Mouse (Mus musculus) forebrain, embryonic 16.5 days (tissue): ENCODE measurements at regions not wholly inside any gene's neighbourhood (a gene's known extent, or its start where the extent isn't known, plus 50 kb on each side); places are given as distances from the start of the nearest gene placed in this dataset.
A peak's percentile ranks its signal among the peaks of the same experiment; 100 is the strongest.

ENCODE experiments used
- ATAC-seq: fragments of 200-750 bp; cut with Nextera tagmentation; 2 replicates; pipeline ENCODE4 v1.8.0; 2017; ENCODE audit warnings: mild to moderate bottlenecking, moderate library complexity
- H3K27ac ChIP-seq: fragments of 300-500 bp; sonication (generic); 2 replicates; pipeline ENCODE4 v1.5.1; 2014; ENCODE audit warnings: low read length, control low read depth
- H3K27me3 ChIP-seq: fragments of 300-500 bp; sonication (generic); replicated peaks from 2 replicates; pipeline ENCODE4 v1.6.1; 2014; ENCODE audit warnings: low read length; ENCODE audit not compliant: control insufficient read depth, insufficient read depth
- H3K36me3 ChIP-seq: fragments of 300-500 bp; sonication (generic); 2 replicates; pipeline ENCODE4 v1.6.1; 2014; ENCODE audit not compliant: control insufficient read depth, insufficient read depth
- H3K4me1 ChIP-seq: fragments of 300-500 bp; sonication (generic); replicated peaks from 2 replicates; pipeline ENCODE4 v1.6.1; 2014; ENCODE audit warnings: low read length; ENCODE audit not compliant: control insufficient read depth, insufficient read depth
- H3K4me2 ChIP-seq: fragments of 300-500 bp; sonication (generic); 2 replicates; pipeline ENCODE4 v1.6.1; 2014; ENCODE audit warnings: mild to moderate bottlenecking, low read length, control low read depth
- H3K4me3 ChIP-seq: fragments of 300-500 bp; sonication (generic); replicated peaks from 2 replicates; pipeline ENCODE4 v1.5.1; 2014; ENCODE audit warnings: mild to moderate bottlenecking, low read length, control low read depth
- H3K9ac ChIP-seq: fragments of 300-500 bp; sonication (generic); replicated peaks from 2 replicates; pipeline ENCODE4 v1.6.1; 2014; ENCODE audit warnings: low read depth, low read length, control low read depth
- H3K9me3 ChIP-seq: fragments of 300-500 bp; sonication (generic); 2 replicates; pipeline ENCODE4 v1.6.1; 2016; ENCODE audit warnings: low read length; ENCODE audit not compliant: control insufficient read depth
- WGBS: fragments of 180-500 bp; shearing (Covaris S2); extraction: QIAGEN DNeasy Blood & Tissue Kit; methylation state at CpG from one replicate; pipeline ENCODE4 v1.1.7; 2014; 5-methylcytosine and 5-hydroxymethylcytosine counted together

GRCm38 (mm10) chr4:125358356-125358755, 132.1 kb upstream of the Grik3 start:
- no peak overlapping the region for H3K4me2 ChIP-seq
- ATAC-seq = no peak
- no peaks in the 10 kb centered on the region for H3K36me3 ChIP-seq
- H3K27me3 ChIP-seq = 0 out of 2 replicates have a peak, but pooled peaks cover 3% of the 10 kb centered on the region
- no peaks in the 10 kb centered on the region for H3K9me3 ChIP-seq
- 92% methylated on average over 2 of the region's 2 CpGs for WGBS
- H3K27ac ChIP-seq = no peak overlapping the region
- no peak overlapping the region for H3K9ac ChIP-seq
- H3K4me3 ChIP-seq = no peak overlapping the region
- H3K4me1 ChIP-seq = peaks cover 26% of the 10 kb centered on the region

- H3K36me3 ChIP-seq = no peaks in the 10 kb centered on the region
- ATAC-seq = peak; percentile 82
- H3K9me3 ChIP-seq = no peaks in the 10 kb centered on the region
- H3K4me3 ChIP-seq = no peak overlapping the region
- no peak overlapping the region for H3K4me2 ChIP-seq
- peaks cover 25% of the 10 kb centered on the region for H3K4me1 ChIP-seq
- H3K9ac ChIP-seq = peak overlapping the region; percentile 1; the same call in 1 of the 2 replicates
- peak overlapping the region; percentile 71 for H3K27ac ChIP-seq
- 31% methylated on average over 8 of the region's 8 CpGs for WGBS
- H3K27me3 ChIP-seq = 0 out of 2 replicates have a peak, but pooled peaks cover 3% of the 10 kb centered on the region
Observed at GRCm38 (mm10) chr4:125356441-125356840, 134.1 kb upstream of the Grik3 start.

DNA sequence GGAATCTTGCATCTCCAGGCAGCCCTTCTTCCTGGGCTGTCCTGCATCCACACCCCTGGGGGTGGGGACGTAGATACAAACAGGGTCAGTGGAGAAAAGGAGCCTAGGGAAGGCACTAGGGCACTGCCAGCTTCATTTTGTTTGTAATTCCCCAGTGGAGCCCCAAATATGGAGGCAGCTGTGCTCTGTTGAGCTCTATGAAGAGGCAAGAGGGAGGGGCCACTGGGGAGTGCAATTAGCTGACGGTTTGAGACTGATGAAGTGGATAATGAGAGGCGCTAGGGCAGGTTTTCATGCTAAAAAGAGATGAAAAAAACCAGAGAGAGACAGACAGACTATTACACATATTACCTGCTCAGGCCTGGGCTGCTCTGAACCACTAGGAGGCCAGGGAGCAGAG, 135.8 kb upstream of the Grik3 start:
- Histone ChIP-seq H3K4me2 (no peak overlapping the region), H3K36me3 (no peaks in the 10 kb centered on the region), H3K27ac (0 out of 2 replicates have a peak overlapping the region, but pooled peaks have one; percentile 28), H3K9me3 (no peaks in the 10 kb centered on the region), H3K27me3 (no peaks in the 10 kb centered on the region), H3K9ac (no peak overlapping the region), H3K4me3 (no peak overlapping the region), H3K4me1 (peaks cover 23% of the 10 kb centered on the region)
- peak; percentile 63; the same call in 1 of the 2 replicates for ATAC-seq
- WGBS = 20% methylated on average over 3 of the region's 3 CpGs

GRCm38 (mm10) chr4:125350056-125350455, 140.4 kb upstream of the Grik3 start:
- H3K9me3 ChIP-seq = no peaks in the 10 kb centered on the region
- H3K27me3 ChIP-seq = no peaks in the 10 kb centered on the region
- ATAC-seq = no peak
- H3K4me3 ChIP-seq = no peak overlapping the region
- no peak overlapping the region for H3K4me2 ChIP-seq
- peaks cover 6% of the 10 kb centered on the region for H3K4me1 ChIP-seq
- no peaks in the 10 kb centered on the region for H3K36me3 ChIP-seq
- no peak overlapping the region for H3K9ac ChIP-seq
- H3K27ac ChIP-seq = no peak overlapping the region
- 72% methylated on average over 1 of the region's 1 CpGs for WGBS

DNA sequence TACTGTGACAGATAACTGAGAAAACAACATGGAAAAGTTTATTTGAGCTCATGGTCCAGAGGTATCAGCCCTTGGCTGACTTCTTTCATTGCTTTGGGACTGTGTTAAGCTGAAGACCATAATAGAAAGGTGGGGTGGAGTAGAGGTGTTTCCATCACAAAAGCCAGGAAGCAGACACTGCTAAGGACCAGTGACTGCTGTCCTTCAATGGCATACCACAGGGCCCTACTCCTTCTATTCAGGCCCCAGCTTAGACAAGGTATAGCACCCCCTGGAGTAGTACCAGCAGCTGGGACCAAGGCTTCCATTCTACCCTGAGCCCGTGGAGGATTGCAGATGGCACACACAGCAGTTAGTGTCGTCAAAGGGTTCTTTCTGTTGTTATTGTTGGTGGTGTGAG, 151.4 kb upstream of the Grik3 start:
- no peaks in the 10 kb centered on the region for H3K4me1 ChIP-seq
- no peak for ATAC-seq

DNA sequence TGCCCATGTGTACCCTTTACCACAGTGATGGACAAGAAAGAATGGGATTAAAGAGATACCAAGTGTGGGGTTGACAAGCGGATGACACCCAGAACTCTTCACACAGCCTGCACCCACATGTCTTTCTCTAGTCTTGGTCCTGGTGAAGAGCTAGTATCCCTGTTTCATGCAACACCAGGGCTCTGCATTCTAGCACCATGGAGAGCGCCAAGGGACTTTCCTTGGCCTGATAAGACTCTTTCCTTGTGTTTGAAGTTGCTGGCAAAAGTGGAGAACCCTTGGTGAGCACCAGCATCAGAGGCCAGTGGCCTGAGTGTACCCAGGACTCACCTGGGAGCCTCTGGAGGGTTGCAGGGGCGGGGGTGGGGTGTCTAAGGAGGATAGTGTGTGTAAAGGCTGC, 161.7 kb upstream of the Grik3 start:
- no peak for ATAC-seq
- H3K9me3 ChIP-seq = no peaks in the 10 kb centered on the region
- H3K36me3 ChIP-seq = no peaks in the 10 kb centered on the region
- no peak overlapping the region for H3K27ac ChIP-seq
- 31% methylated on average over 3 of the region's 3 CpGs for WGBS
- no peak overlapping the region for H3K4me3 ChIP-seq
- no peak overlapping the region for H3K9ac ChIP-seq
- H3K4me2 ChIP-seq = no peak overlapping the region
- 0 out of 2 replicates have a peak, but pooled peaks cover 2% of the 10 kb centered on the region for H3K27me3 ChIP-seq
- H3K4me1 ChIP-seq = no peaks in the 10 kb centered on the region

More for the DNA sequence above, 151.4 kb upstream of the Grik3 start:
- no peaks in the 10 kb centered on the region for H3K27me3 ChIP-seq
- no peaks in the 10 kb centered on the region for H3K9me3 ChIP-seq
- H3K27ac ChIP-seq = no peak overlapping the region
- no peak overlapping the region for H3K4me3 ChIP-seq
- H3K9ac ChIP-seq = no peak overlapping the region
- H3K36me3 ChIP-seq = no peaks in the 10 kb centered on the region
- WGBS = 62% methylated on average over 2 of the region's 2 CpGs
- no peak overlapping the region for H3K4me2 ChIP-seq

DNA sequence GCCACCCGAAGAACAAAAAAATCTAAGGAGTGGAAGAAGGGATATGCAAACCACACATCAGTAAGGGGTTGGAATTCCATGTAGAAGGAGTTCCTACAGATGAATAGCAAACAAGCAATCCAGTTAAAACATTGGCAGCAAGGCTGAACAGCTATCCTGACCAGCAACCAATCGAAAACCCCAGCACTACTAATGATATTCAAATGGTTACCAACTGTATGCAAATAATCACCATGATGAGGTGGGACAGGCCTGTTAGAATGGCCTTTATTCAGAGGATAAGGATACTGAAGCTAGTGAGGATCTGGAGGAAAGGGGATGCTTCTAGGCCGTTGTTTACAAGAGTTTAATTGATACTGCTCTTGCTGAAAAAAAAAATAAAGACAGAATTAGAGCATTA, 166.0 kb upstream of the Grik3 start:
- Histone ChIP-seq H3K4me1 (peaks cover 3% of the 10 kb centered on the region; the same call in 1 of the 2 replicates), H3K9me3 (no peaks in the 10 kb centered on the region), H3K27me3 (0 out of 2 replicates have a peak, but pooled peaks cover 2% of the 10 kb centered on the region), H3K36me3 (no peaks in the 10 kb centered on the region), H3K9ac (no peak overlapping the region), H3K4me2 (no peak overlapping the region), H3K27ac (no peak overlapping the region), H3K4me3 (no peak overlapping the region)
- ATAC-seq = peak; percentile 69; the same call in 1 of the 2 replicates
- WGBS = 49% methylated on average over 3 of the region's 3 CpGs

DNA sequence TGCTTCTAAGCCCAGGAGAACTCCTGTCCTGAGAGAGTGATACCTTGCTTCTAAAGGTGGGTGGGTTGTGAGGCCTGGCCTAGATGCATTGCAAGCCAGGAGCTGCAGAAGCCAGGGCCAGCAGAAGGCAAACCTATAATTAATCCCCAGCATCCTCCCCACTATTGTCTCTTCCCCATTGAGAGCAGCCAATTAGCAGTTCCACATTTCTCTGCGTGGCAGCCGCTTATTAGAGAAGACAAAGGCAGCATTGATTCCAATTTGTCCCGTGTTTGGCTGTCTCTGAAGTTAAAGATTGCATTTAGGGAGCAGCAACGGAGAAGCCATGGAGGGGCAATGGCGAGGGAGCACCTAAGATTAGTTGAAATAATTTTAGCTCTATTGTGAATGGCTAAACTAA, 171.2 kb upstream of the Grik3 start:
- peak overlapping the region; percentile 56 for H3K27ac ChIP-seq
- no peaks in the 10 kb centered on the region for H3K9me3 ChIP-seq
- H3K36me3 ChIP-seq = no peaks in the 10 kb centered on the region
- H3K27me3 ChIP-seq = no peaks in the 10 kb centered on the region
- H3K4me1 ChIP-seq = peaks cover 38% of the 10 kb centered on the region
- ATAC-seq = peak; percentile 71
- no peak overlapping the region for H3K4me3 ChIP-seq
- WGBS = 6% methylated on average over 5 of the region's 5 CpGs
- no peak overlapping the region for H3K9ac ChIP-seq
- H3K4me2 ChIP-seq = no peak overlapping the region

DNA sequence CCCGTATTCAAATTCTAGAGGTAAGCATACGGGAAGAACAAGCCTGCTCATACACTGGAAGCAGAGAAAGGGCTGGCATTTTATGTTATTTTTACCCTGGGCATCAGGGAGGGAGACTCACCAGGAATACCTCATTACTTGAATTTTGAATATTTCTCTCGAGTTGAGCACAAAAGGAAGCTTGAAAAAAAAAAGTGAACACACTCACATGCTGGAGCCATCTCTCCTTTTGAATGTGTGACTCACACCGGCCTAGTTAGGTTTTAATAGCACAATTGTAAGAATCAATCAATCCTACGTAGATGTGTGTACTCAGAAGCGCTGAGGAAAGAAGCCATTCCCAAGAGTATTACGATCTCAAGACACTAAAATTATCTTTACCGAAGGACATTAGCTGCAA, 172.2 kb upstream of the Grik3 start:
- H3K36me3 ChIP-seq = no peaks in the 10 kb centered on the region
- no peaks in the 10 kb centered on the region for H3K9me3 ChIP-seq
- no peak overlapping the region for H3K9ac ChIP-seq
- whole genome bisulfite sequencing = 44% methylated on average over 8 of the region's 8 CpGs
- no peak overlapping the region for H3K4me3 ChIP-seq
- no peaks in the 10 kb centered on the region for H3K27me3 ChIP-seq
- ATAC-seq = no peak
- no peak overlapping the region; the same call in 1 of the 2 replicates for H3K27ac ChIP-seq
- H3K4me1 ChIP-seq = peaks cover 45% of the 10 kb centered on the region
- H3K4me2 ChIP-seq = no peak overlapping the region

DNA sequence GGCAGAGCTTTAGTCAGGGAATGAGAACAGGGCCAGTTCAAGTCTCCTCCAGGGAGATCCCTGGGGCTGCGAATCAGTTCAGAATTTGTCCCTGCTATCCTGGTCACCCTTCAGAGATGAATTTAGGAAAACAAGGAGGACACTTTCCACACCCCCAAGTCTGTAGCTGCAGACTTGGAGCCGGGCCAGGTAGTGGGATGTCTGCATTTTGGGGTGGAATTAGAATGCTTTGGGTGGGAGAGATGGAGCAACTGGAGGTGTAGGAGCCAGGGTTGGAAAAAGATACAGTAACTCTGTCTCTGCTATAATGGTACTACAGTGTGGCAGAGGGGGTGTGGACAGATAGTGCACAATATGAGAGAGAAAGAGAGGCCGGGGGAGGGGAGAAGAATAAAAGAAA, 173.6 kb upstream of the Grik3 start:
- ATAC-seq = no peak
- Histone ChIP-seq H3K36me3 (no peaks in the 10 kb centered on the region), H3K27ac (no peak overlapping the region), H3K9me3 (no peaks in the 10 kb centered on the region), H3K9ac (no peak overlapping the region), H3K4me1 (peaks cover 48% of the 10 kb centered on the region), H3K4me2 (no peak overlapping the region), H3K27me3 (no peaks in the 10 kb centered on the region), H3K4me3 (no peak overlapping the region)
- WGBS = 71% methylated on average over 3 of the region's 3 CpGs
